26 mouse cellular contexts compared by ENCODE assay signal in the genomic region with DNA sequence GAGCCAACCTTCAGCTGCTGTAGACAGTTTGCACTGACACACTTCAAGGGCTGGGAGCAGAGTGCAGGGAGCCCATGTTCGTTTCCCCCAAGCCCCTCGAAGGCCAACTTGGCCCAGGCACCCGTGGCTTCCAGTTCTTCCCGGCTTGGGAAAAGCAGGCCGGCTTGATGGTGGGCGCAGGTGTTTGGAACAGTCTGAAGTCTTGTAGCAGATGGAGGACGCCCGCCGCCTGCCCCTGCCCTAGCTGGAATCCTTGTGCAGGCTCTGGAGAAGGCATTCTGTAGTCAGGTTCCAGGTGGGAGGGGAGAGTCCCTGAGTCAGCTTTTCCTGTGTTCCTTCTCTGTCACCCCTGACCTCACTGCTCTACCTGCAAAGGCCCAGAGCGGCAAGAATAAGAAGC. TPM values are rescaled to one million over a fixed set of nuclear protein-coding genes. Genes with fewer than 3 reads are reported as not detected.
DNase-seq lines count a peak whose midpoint lies in the region; TF ChIP-seq lines count a peak whose summit lies in the region.
"Had no signal": no experiment of that assay in that cellular context is flagged by ENCODE, and none has a peak within 500 bp of the region (broad histone marks: within the 10 kb centered on the region; RNA-seq: fewer than 3 reads in every experiment).

No protein-coding gene starts in this region.

- H3K9me3 ChIP-seq in limb, embryonic 10.5 days (replicated peaks) = no peaks in the 10 kb centered on the region
- H3K9me3 ChIP-seq: heart, embryonic 10.5 days; midbrain, embryonic 15.5 days had no signal

- no peak for TF ChIP-seq CTCF in lung, adult 2 months (IDR thresholded peaks at IDR 0.05; ENCODE audit: insufficient read depth, low read length)

- no peak overlapping the region for H3K4me3 ChIP-seq in limb, embryonic 10.5 days
- no peak overlapping the region for H3K4me3 ChIP-seq in lung, adult 2 months (replicated peaks; ENCODE audit: extremely low read depth, low read depth, low read length)
- H3K4me3 ChIP-seq: erythroblast, embryonic 14.5 days; heart, embryonic 10.5 days; megakaryocyte, embryonic 14.5 days; midbrain, embryonic 15.5 days had no signal

- peak overlapping the region; percentile 30; the same call in 1 of the 2 replicates for H3K27ac ChIP-seq in limb, embryonic 10.5 days
- H3K27ac ChIP-seq: heart, embryonic 10.5 days; midbrain, embryonic 15.5 days had no signal

- peaks cover 42% of the 10 kb centered on the region for H3K36me3 ChIP-seq in limb, embryonic 10.5 days
- H3K36me3 ChIP-seq: midbrain, embryonic 15.5 days had no signal

- H3K27me3 ChIP-seq in limb, embryonic 10.5 days (ENCODE audit: low read depth, poor library complexity, severe bottlenecking) = no peaks in the 10 kb centered on the region
- H3K27me3 ChIP-seq: megakaryocyte, embryonic 14.5 days; midbrain, embryonic 15.5 days had no signal

- H3K4me1 ChIP-seq in limb, embryonic 10.5 days = peaks cover 15% of the 10 kb centered on the region
- H3K4me1 ChIP-seq in lung, adult 2 months (ENCODE audit: control insufficient read depth, insufficient read depth, low read length) = 0 out of 2 replicates have a peak, but pooled peaks cover 2% of the 10 kb centered on the region
- H3K4me1 ChIP-seq: midbrain, embryonic 15.5 days had no signal

- 87% methylated on average over 10 of the region's 10 CpGs for WGBS in limb, embryonic 10.5 days
- 88% methylated on average over 10 of the region's 10 CpGs for WGBS in lung, adult 2 months

- TF ChIP-seq POLR2A in lung, adult 2 months (IDR thresholded peaks at IDR 0.05; ENCODE audit: borderline replicate concordance, extremely low read depth, low read depth, low read length) = no peak

- DNase-seq in cerebellum, postnatal 10 days = peak; percentile 74 to 88
- DNase-seq in cerebellum, postnatal 25 days = no peak
- peak; percentile 87 for DNase-seq in heart, adult 11 months
- no peak for DNase-seq in heart, postnatal 4 days
- peak; percentile 47 for DNase-seq in ZHBTc4 (ENCODE audit: low read depth, low spot score)
- no peak for DNase-seq in limb, embryonic 10.5 days (ENCODE audit: low spot score)
- no peak for DNase-seq in thymus, postnatal 0 days (ENCODE audit: low spot score)
- no peak for DNase-seq in lung, adult 2 months
- DNase-seq: adrenal gland, postnatal 14 days; cerebellum, adult 18-20 months; forebrain, postnatal 0 days; kidney, adult 2 months; kidney, postnatal 10 days; liver; lung, adult 18-20 months; thymus, postnatal 4 days had no signal

RNA-seq across cellular contexts. Expression of a gene that starts 16.4 kb away (rescaled TPM):
- total RNA-seq in heart, postnatal 4 days (2021) = not detected
- polyA plus RNA-seq in limb, embryonic 10.5 days (2016; fragmentation: Nextera tagmentation; extraction: Ambion mirVana) = not detected in 2 replicates
- polyA plus RNA-seq in thymus, postnatal 0 days (2015; fragmentation: Nextera tagmentation; extraction: Ambion mirVana) = not detected in 2 replicates
- polyA plus RNA-seq in lung, adult 2 months (2012; rRNA removed) = not detected in 2 replicates
- total RNA-seq: adrenal gland, postnatal 14 days; gastrocnemius, postnatal 4 days; neutrophil, adult 5-6 weeks had no signal
- polyA plus RNA-seq: embryonic facial prominence, embryonic 11.5 days; erythroblast, embryonic 14.5 days; heart, embryonic 10.5 days; heart, postnatal 0 days; hindbrain, embryonic 11.5 days; inflammation-experienced regulatory T-cells, adult 6 months had no signal

RNA-seq across cellular contexts. Expression of a gene that starts 36.1 kb away (rescaled TPM):
- under 1 TPM in 1 of 2 experiments, not detected in 1; 0.14 TPM for total RNA-seq in heart, postnatal 4 days (2021)
- 0.19 and 0.24 TPM in 2 replicates for polyA plus RNA-seq in limb, embryonic 10.5 days (2016; fragmentation: Nextera tagmentation; extraction: Ambion mirVana)
- 0.18 and 0.23 TPM in 2 replicates for polyA plus RNA-seq in thymus, postnatal 0 days (2015; fragmentation: Nextera tagmentation; extraction: Ambion mirVana)
- polyA plus RNA-seq in lung, adult 2 months (2012; rRNA removed) = 0.27 and 0.55 TPM in 2 replicates
- total RNA-seq: adrenal gland, postnatal 14 days; gastrocnemius, postnatal 4 days; neutrophil, adult 5-6 weeks had no signal
- polyA plus RNA-seq: erythroblast, embryonic 14.5 days; heart, postnatal 0 days; inflammation-experienced regulatory T-cells, adult 6 months; midbrain, embryonic 15.5 days had no signal

RNA-seq across cellular contexts. Expression of a gene that starts 44.8 kb away (rescaled TPM):
- total RNA-seq in heart, postnatal 4 days (2021) = 100 to 1,000 TPM; 246 to 255 TPM
- polyA plus RNA-seq in limb, embryonic 10.5 days (2016; fragmentation: Nextera tagmentation; extraction: Ambion mirVana) = 54.1 and 64.4 TPM in 2 replicates
- polyA plus RNA-seq in thymus, postnatal 0 days (2015; fragmentation: Nextera tagmentation; extraction: Ambion mirVana) = 26.1 and 26.4 TPM in 2 replicates
- 60.3 and 65.4 TPM in 2 replicates for polyA plus RNA-seq in lung, adult 2 months (2012; rRNA removed)

Comparison
In these comparisons a context has a peak if more than half of its experiments do, and no peak if none do; other contexts are left out.
1. DNase-seq: peak in cerebellum, postnatal 10 days (2 of 2), heart, adult 11 months (single experiment) and ZHBTc4 (single experiment); none in cerebellum, postnatal 25 days (0 of 2), heart, postnatal 4 days (single experiment), limb, embryonic 10.5 days (single experiment), thymus, postnatal 0 days (single experiment) and lung, adult 2 months (single experiment).